Mouse (Mus musculus) heart, adult 2 months (tissue): ENCODE measurements around the gene Mknk1. TPM values are rescaled to one million over a fixed set of nuclear protein-coding genes. Genes with fewer than 3 reads are reported as not detected.

Source experiments
- DNase-seq, 2 experiments: peaks; one replicate each; pipeline ENCODE4 v3.0.0; 2021
- H3K27ac ChIP-seq: fragments of 200-600 bp; 2 replicates; pipeline ENCODE4 v1.8.1; 2022
- H3K27me3 ChIP-seq: fragments of 200-500 bp; 2 replicates; pipeline ENCODE4 v1.6.1; 2012; ENCODE audit warnings: mild to moderate bottlenecking, low read length, inconsistent platforms, mixed read lengths; ENCODE audit not compliant: control insufficient read depth, insufficient read depth
- H3K36me3 ChIP-seq: fragments of 200-500 bp; 2 replicates; pipeline ENCODE4 v1.6.1; 2012; ENCODE audit warnings: low read length, inconsistent platforms; ENCODE audit not compliant: control insufficient read depth, insufficient read depth
- H3K4me1 ChIP-seq: fragments of 200-500 bp; 2 replicates; pipeline ENCODE4 v1.6.1; 2011; ENCODE audit warnings: low read length; ENCODE audit not compliant: control insufficient read depth, insufficient read depth
- H3K4me3 ChIP-seq: fragments of 200-600 bp; 2 replicates; pipeline ENCODE4 v1.8.1; 2022
- H3K79me2 ChIP-seq: fragments of 200-500 bp; replicated peaks from 2 replicates; pipeline ENCODE4 v1.6.1; 2012; ENCODE audit warnings: mild to moderate bottlenecking, inconsistent platforms, low read length, moderate library complexity, mixed read lengths; ENCODE audit not compliant: control insufficient read depth, insufficient read depth
- H3K9ac ChIP-seq: fragments of 200-500 bp; 2 replicates; pipeline ENCODE4 v1.6.1; 2012; ENCODE audit warnings: low read depth, mild to moderate bottlenecking, control low read depth, inconsistent platforms, low read length, mixed read lengths
- CTCF ChIP-seq: fragments of 200-600 bp; IDR thresholded peaks from 2 replicates; pipeline ENCODE4 v1.8.1; 2022; ENCODE audit warnings: antibody characterized with exemption, mild to moderate bottlenecking, moderate library complexity
- EP300 ChIP-seq: fragments of 200-500 bp; IDR thresholded peaks from 2 replicates; pipeline ENCODE4 v1.6.1; 2011; ENCODE audit warnings: low read depth, low read length, control low read depth; ENCODE audit not compliant: insufficient read depth
- POLR2A ChIP-seq: fragments of 200-500 bp; IDR thresholded peaks from 2 replicates; pipeline ENCODE4 v1.6.1; 2011; ENCODE audit warnings: mild to moderate bottlenecking, low read depth, low read length, control low read depth; ENCODE audit not compliant: insufficient read depth
- WGBS: fragments of 180-500 bp; shearing (Covaris S2); methylation state at CpG from one replicate; pipeline ENCODE4 v1.1.7; 2018; 5-methylcytosine and 5-hydroxymethylcytosine counted together
- intact Hi-C: fragments of 180-260 bp; cut with DNase I; formaldehyde crosslinking; loops from one replicate; pipeline ENCODE4 v1.15.1; 2025
- polyA plus RNA-seq: library from polyadenylated mRNA; depleted of rRNA; stranded (reverse); fragments of >200 nt; gene quantifications from 2 replicates; pipeline ENCODE4 v1.2.3, GENCODE M21; 2012
- total RNA-seq, 2 experiments: library from RNA; stranded (reverse); gene quantifications; 2 replicates each; pipeline ENCODE4 v1.2.3; 2021

Mknk1 gene
- total and polyA plus RNA-seq, 3 experiments: 18.3 to 32.1 (median 20.6) TPM

DNA sequence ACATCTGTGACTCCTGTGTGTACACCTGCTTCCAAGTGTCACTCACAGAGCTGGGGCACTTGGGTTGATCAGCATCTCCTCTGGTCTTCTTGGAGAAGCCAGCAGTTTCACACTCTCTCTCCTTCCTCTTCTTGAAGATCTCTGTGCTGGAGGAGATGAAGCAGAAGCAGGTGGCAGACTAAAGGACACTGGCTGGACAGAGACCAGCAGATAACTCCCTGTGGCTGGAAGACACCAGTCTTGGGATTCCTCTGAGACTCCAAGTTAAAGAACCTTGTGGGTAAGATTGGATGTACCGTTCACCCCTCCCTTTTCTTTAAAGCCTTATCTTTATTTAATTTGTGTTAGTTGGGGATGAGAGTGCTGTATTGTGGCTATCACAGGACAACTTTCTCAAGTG lies 9.1 kb downstream of the Mknk1 start:
- intact Hi-C loops: loop anchor here (10.0 kb wide), 1 partner anchor 203 kb away; the partner anchor contains the start of gene Cyp4b1
- H3K27ac ChIP-seq: no peak overlapping the region

DNA sequence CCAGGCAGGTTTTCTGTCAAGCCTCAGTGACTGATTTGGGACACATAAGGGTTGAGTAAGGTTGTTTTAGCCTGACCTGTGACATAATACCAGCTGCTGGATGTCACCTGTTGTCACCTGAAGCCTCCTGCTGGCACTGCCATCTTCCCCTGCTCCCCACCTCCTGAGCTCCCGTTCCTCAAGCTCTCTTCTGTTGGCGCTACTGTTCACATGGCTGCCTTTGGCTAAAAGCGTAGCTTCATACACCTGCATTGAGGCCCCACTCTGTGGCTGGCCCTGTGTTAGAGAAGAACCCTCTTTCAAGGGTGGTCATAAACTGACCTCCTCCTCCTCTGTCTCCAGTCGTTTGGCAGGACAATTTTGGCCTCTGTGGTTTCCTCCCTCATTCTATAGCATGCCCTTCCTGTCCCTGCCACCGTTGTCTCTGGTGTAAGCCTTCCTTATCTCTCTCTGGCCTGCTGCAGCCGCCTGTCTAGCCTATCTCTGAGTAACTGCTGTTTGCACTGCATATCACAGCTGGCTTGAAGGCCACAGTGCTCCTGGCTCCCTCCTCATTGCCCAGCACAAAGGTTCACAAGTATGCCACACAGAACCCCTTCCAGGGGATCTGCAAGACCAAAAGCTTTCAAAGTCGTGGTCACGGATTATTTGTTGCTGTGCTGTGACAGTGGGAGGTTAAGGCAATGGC lies 10.1 kb downstream of the Mknk1 start:
- no peak overlapping the region for H3K4me3 ChIP-seq
- H3K9ac ChIP-seq: no peak overlapping the region
- no peak overlapping the region for H3K27ac ChIP-seq
- no peaks in the 10 kb centered on the region for H3K79me2 ChIP-seq
- DNase-seq: no peak
- 53% methylated on average over 8 of the region's 8 CpGs for WGBS
- H3K36me3 ChIP-seq: peaks cover 22% of the 10 kb centered on the region
- no peak for TF ChIP-seq EP300
- no peak for TF ChIP-seq POLR2A
- TF ChIP-seq CTCF: no peak
- peaks cover 15% of the 10 kb centered on the region for H3K4me1 ChIP-seq
- H3K27me3 ChIP-seq: no peaks in the 10 kb centered on the region
- intact Hi-C loops: loop anchor here (10.0 kb wide), 1 partner anchor 204 kb away; the partner anchor contains the start of gene Cyp4b1

More for the DNA sequence above, 9.1 kb downstream of the Mknk1 start:
- no peak for DNase-seq
- no peak overlapping the region for H3K9ac ChIP-seq
- no peak overlapping the region for H3K4me3 ChIP-seq
- WGBS: 74% methylated on average over 1 of the region's 1 CpGs
- H3K4me1 ChIP-seq: peaks cover 15% of the 10 kb centered on the region
- no peak for TF ChIP-seq EP300
- TF ChIP-seq CTCF: no peak
- TF ChIP-seq POLR2A: no peak
- no peaks in the 10 kb centered on the region for H3K27me3 ChIP-seq
- H3K79me2 ChIP-seq: no peaks in the 10 kb centered on the region
- peaks cover 22% of the 10 kb centered on the region for H3K36me3 ChIP-seq

DNA sequence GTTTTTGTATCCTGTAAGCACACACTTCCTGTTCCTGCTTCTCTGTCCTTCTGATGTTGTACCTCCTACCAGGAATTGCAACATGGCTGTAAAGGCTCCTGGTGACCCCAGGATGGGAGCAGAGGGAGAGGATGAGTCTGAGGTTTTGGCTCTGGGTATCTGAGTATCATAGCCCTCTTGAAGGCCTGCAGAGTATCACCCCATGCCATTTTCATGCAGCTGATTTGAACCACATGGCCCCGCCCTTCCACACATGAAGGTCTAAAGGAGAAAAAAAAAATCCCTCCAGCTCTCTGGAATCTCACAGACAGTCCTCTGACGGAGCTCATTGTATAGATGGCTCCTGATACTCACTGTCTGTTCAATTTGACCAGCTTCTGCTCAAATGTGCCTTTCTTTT lies 11.1 kb downstream of the Mknk1 start:
- intact Hi-C loops: no loop called here
- no peak for DNase-seq
- 83% methylated on average over 2 of the region's 2 CpGs for WGBS

DNA sequence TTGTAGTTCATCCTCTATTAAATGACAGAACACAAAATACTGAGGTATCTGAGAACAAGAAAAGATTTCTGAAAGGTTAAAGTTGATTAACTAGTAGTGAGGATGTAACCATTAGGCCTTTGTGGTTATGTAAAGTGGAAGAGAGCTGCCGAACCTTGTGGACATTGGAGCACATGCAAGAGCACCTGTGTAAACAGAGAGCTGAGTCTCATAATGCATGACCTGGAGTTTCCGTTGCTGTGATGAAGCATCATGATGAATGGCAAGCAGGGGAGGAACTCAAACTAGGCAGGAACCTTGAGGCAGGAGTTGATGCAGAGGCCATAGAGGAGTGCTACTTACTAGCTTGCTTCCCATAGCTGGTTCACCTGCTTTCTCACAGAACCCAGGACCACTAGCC lies 11.6 kb downstream of the Mknk1 start:
- H3K27me3 ChIP-seq: no peaks in the 10 kb centered on the region
- no peak overlapping the region for H3K27ac ChIP-seq
- TF ChIP-seq POLR2A: no peak
- TF ChIP-seq CTCF: no peak
- no peak for TF ChIP-seq EP300
- no peak overlapping the region for H3K4me3 ChIP-seq
- DNase-seq: no peak
- peaks cover 22% of the 10 kb centered on the region for H3K36me3 ChIP-seq
- 51% methylated on average over 2 of the region's 2 CpGs for WGBS
- H3K79me2 ChIP-seq: no peaks in the 10 kb centered on the region
- intact Hi-C loops: no loop called here
- H3K9ac ChIP-seq: no peak overlapping the region
- H3K4me1 ChIP-seq: peaks cover 15% of the 10 kb centered on the region

More for the DNA sequence above, 11.1 kb downstream of the Mknk1 start:
- peaks cover 22% of the 10 kb centered on the region for H3K36me3 ChIP-seq
- no peaks in the 10 kb centered on the region for H3K27me3 ChIP-seq
- no peak overlapping the region for H3K4me3 ChIP-seq
- H3K79me2 ChIP-seq: no peaks in the 10 kb centered on the region
- H3K9ac ChIP-seq: no peak overlapping the region
- H3K27ac ChIP-seq: no peak overlapping the region
- peaks cover 15% of the 10 kb centered on the region for H3K4me1 ChIP-seq
- TF ChIP-seq POLR2A: no peak
- TF ChIP-seq CTCF: no peak
- TF ChIP-seq EP300: no peak

DNA sequence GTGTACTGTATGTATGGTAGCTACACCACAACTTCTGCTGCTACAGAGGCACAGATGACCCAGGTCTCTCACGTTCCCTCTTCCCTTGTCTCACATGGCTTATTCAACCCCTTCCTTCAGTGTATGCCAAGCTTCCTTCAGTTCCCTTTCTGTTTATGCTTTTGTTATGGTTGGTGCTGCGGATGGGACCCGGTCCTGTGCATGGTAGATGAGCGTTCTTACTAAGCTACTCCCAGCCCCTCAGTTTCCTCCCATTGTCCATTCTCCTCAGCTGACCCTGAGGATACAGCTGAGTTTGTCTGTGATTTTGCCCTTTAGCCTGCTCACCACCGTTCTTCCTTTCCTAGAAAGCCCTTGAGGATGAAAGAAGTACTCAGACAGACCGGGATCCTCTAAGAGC lies 12.6 kb downstream of the Mknk1 start:
- Histone ChIP-seq H3K36me3 (peaks cover 19% of the 10 kb centered on the region), H3K4me1 (peaks cover 14% of the 10 kb centered on the region), H3K27me3 (no peaks in the 10 kb centered on the region), H3K79me2 (no peaks in the 10 kb centered on the region), H3K9ac (no peak overlapping the region), H3K4me3 (no peak overlapping the region), H3K27ac (no peak overlapping the region)
- TF ChIP-seq EP300: 0 out of 2 replicates have a peak, but pooled peaks have one; percentile 30
- no peak for TF ChIP-seq CTCF
- DNase-seq: no peak
- intact Hi-C loops: no loop called here
- WGBS: 54% methylated on average over 6 of the region's 6 CpGs

DNA sequence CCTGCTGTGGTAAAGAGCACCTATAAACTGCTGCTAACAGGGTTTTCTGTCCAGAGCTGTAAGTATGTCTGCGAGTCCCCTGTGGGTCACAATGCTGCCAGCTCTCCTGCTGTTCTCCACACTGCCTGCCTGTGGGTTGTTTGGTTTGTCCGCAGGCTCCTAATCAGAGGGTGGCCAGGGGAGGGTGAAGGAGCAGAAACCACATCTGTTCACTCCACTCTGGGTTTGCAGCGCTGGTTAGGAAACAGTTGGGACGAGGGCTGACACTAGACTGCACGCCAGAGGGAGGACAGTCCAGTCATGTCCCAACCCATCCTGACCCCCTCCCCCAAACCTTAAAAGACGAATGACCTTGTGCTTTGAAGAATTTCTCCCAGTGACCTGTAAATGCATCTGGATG lies 16.1 kb downstream of the Mknk1 start:
- H3K27me3 ChIP-seq: no peaks in the 10 kb centered on the region
- DNase-seq: no peak
- intact Hi-C loops: no loop called here
- no peaks in the 10 kb centered on the region for H3K79me2 ChIP-seq
- H3K4me1 ChIP-seq: peaks cover 6% of the 10 kb centered on the region
- WGBS: 88% methylated on average over 6 of the region's 6 CpGs
- H3K9ac ChIP-seq: no peak overlapping the region
- H3K4me3 ChIP-seq: no peak overlapping the region
- TF ChIP-seq EP300: no peak
- TF ChIP-seq CTCF: no peak
- no peak for TF ChIP-seq POLR2A
- peaks cover 5% of the 10 kb centered on the region for H3K36me3 ChIP-seq
- H3K27ac ChIP-seq: no peak overlapping the region
